Mouse (Mus musculus) liver, embryonic 14.5 days (tissue): Measurements from ENCODE around the gene Oas1g.

Experiments
- CTCF ChIP-seq: IDR thresholded peaks from 2 replicates; pipeline ENCODE4 v1.5.1; 2016; ENCODE audit warnings: antibody characterized with exemption, low read depth, control low read depth
- EP300 ChIP-seq: IDR thresholded peaks from 2 replicates; pipeline ENCODE4 v1.6.1; 2016; ENCODE audit warnings: antibody characterized with exemption, low read depth

GRCm38 (mm10) chr5:120859241-120859640 lies 28.2 kb downstream of the Oas1g start:
- TF ChIP-seq CTCF (no peak), EP300 (no peak)
